Mouse (Mus musculus) left cerebral cortex, adult 11 months (tissue): ENCODE results near the gene Defb3.
"Not testable (repeated sequence)": the region's sequence is repeated elsewhere in the genome, so short reads cannot be mapped to it uniquely, and the experiment has no call there.

Experiments used
- DNase-seq: peaks from one replicate; pipeline ENCODE4 v3.0.0; 2022; ENCODE audit warnings: low spot score

The Defb3 gene

DNA sequence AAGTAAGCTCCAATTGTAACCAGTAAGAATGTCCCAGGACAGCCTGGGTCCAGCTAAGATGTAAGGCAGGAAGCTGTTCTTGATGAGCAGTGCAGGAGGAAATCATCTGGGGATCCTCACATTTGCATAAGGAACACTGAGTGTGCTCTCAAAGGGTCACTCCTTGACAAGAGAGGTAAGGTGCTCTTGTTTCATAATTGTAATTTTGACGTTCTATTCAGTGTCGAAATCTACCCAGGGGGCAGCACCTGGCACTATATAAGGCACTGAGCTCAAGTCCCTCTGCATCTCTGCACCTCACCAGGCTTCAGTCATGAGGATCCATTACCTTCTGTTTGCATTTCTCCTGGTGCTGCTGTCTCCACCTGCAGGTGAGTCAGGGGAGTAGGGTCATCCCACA lies at the start of gene Defb3:
Defb3 (plus strand) TSS at position 301 of the 400 bp plus-strand sequence.
- not testable (repeated sequence) for DNase-seq

DNA sequence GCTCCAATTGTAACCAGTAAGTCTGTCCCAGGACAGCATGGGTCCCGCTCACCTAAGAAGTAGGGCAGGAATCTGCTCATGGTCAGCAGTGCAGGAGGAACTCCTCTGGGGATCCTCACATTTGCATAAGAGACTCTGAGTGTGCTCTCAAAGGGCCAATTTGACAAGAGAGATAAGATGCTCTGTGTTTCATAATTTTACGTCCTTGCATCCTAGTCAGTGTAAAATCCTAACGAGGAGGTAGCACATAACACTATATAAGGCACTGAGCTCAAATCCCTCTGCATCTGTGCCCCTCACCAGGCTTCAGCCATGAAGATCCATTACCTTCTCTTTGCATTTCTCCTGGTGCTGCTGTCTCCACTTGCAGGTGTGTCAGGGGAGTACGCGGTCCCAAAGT lies 45.9 kb upstream of the Defb3 start, which contains the start of gene Defb5:
Defb5 (plus strand) TSS at position 301 of the 400 bp plus-strand sequence.
- no peak for DNase-seq

DNA sequence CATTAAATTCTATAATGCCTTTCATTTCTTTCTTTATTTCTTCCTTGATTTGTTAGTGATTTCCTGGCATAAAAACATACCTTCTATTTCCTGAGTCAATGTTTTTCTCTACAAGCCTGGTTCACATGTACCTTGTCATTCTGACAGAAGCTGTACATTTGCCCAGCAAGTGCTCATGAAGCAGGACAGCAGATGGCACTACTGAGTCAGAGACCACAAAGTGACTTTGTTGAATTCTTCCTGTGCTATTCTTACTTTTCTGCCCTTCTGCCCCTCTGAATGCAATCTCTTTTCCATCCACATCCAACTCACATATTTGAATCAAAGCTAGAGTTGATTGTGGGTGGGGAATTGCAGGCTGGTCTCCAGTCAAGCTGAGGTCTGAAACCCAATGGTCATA lies 35.0 kb upstream of the Defb3 start:
- no peak for DNase-seq

DNA sequence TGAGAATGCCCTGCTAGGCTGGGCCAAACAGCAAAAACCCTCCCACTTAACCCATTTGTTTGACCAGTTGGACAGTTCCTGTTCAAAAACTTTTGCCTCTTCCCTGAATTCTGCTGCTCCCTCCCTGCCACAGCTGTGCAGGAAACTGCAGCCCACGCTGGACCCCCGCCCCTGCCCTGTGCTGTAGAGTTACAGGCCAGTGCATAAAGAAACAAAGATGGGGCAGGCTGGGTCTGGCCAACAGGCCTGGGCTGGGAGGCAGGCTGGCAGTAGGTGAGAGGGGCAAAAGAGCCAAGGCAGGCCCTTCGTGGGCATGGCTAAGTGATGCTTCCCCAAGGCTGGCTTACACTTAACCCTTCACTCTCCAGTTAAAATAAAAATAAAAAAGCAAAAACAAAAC lies 33.5 kb upstream of the Defb3 start:
- no peak for DNase-seq

DNA sequence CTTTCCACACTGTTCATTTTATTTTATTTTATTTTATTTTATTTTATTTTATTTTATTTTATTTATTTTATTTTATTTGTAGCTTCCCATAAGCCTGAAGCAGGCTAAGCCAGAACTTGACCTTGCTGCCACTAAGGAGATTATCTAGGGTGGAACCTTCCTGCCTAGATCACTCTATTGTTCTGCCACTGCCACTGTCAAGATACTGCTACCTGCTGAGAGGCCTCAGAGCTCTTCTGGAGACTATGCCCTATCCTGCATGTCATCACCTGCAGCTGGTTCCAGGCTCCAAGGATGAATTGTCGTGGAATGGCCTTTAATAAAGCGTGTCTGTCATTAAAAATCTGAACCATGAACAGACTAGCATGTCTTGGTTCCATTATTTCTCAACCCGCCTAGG lies 5.2 kb downstream of the Defb3 start:
- DNase-seq: not testable (repeated sequence)

DNA sequence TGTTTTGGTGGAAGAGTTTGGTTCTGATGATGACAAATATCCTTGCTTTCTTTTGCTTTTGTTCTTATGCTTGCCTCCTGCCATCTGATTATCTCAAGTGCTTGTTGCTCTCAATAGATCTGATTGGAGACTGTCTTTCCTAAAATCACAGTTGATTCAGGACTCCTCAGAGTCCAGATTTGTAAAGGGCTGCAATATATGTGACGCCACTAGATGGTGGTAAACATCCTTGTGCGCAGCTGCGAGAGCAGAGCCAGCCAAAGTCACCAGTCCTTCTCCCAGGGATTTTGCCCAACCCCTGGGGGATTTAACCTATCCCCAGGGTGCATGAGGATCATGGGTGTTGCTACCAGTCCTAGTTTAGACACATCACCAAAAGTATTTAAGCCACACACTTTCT lies 38.7 kb downstream of the Defb3 start:
- DNase-seq: no peak
